Mouse (Mus musculus) left cerebral cortex, postnatal 14 days (tissue): ENCODE measurements around the gene Pla2g2e. TPM values are rescaled to one million over a fixed set of nuclear protein-coding genes. Genes with fewer than 3 reads are reported as not detected.
"Not testable (repeated sequence)": the region's sequence is repeated elsewhere in the genome, so short reads cannot be mapped to it uniquely, and the experiment has no call there.

Experiments
- DNase-seq, 2 experiments: peaks; one replicate each; pipeline ENCODE4 v3.0.0; 2021 to 2022; ENCODE audit warnings: low spot score in 2 of 2, mixed read lengths in 1 of 2
- intact Hi-C: fragments of 180-260 bp; cut with DNase I; formaldehyde crosslinking; loops from one replicate; pipeline ENCODE4 v1.15.1; 2025
- long read RNA-seq, 2 experiments: library from polyadenylated mRNA; stranded (forward); transcript quantifications; one replicate each; pipeline ENCODE4 v2.0.0; 2021
- total RNA-seq, 2 experiments: library from RNA; stranded (reverse); gene quantifications; 2 replicates each; pipeline ENCODE4 v1.2.3; 2021

The Pla2g2e gene
- not detected for total RNA-seq
- long read RNA-seq, experiment 1 = 0 reads
- long read RNA-seq, experiment 2 = 0 reads

GRCm38 (mm10) chr4:138877731-138878130 lies at the start of gene Pla2g2e:
Gene Pla2g2e, plus strand, starts transcription at chr4:138877942.
- DNase-seq = no peak
- intact Hi-C loops = no loop called here

- intact Hi-C loops = loop anchor here (5.0 kb wide), 1 partner anchor 38 kb away; no protein-coding TSS in a partner anchor
- no peak for DNase-seq
These were observed 37.9 kb upstream of the Pla2g2e start for GRCm38 (mm10) chr4:138839806-138840205.

DNA sequence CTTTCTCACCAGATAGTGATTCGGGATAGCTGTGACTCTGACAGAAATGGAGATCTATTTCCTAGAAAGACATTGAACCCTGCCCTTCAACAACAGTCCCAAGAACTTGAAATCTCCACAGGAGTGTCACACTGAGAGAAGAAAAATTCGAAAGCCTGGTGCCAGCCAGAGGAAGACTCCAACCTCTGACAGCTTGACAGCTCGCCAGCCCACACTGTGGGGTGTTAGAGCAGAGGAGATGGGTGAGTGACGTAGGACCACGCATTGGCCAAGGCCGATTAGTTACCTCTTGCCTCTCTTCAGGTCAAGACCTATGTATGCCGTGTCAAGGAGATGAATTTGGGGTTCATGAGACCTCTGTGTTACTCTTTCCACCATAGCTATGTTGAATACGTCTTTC lies 37.0 kb upstream of the Pla2g2e start:
- intact Hi-C loops = no loop called here
- DNase-seq = no peak

GRCm38 (mm10) chr4:138841386-138841785 lies 36.4 kb upstream of the Pla2g2e start:
- DNase-seq = peak; percentile 85 to 94
- intact Hi-C loops = no loop called here

GRCm38 (mm10) chr4:138851463-138851862 lies 26.3 kb upstream of the Pla2g2e start:
- intact Hi-C loops = loop anchor here (1.0 to 10.0 kb wide), 3 partner anchors 103 to 527 kb away; partner anchors contain the start of gene Pink1

DNA sequence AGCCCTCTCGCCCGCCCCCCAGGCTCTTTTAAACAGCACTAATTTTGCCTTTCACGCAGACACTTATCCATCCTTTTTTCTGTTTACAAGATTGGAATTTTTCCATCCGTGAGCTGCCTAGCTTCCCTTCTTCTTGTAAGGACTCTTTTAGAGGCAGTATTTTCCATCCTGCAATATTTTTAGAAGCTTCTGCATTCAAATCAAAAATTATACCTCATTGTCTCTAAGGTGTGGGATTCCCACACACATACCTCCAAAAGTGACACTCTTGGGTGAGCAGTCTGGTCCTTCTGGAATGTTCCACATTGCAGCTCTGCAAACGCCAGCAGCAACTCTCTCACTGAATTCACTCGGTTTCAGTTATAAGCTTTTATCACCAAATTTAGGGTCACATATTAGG lies 24.8 kb upstream of the Pla2g2e start:
- intact Hi-C loops = loop anchor here (2.0 to 10.0 kb wide), 2 partner anchors 406 to 528 kb away; partner anchors contain the start of gene Pink1
- DNase-seq = no peak

More at GRCm38 (mm10) chr4:138851463-138851862, 26.3 kb upstream of the Pla2g2e start:
- peak; percentile 82 to 86 for DNase-seq

- intact Hi-C loops = loop anchor here (10.0 kb wide), 1 partner anchor 530 kb away; the partner anchor contains the start of gene Pink1
- DNase-seq = peak; percentile 51 to 64
These were observed 22.6 kb upstream of the Pla2g2e start for GRCm38 (mm10) chr4:138855092-138855632.

DNA sequence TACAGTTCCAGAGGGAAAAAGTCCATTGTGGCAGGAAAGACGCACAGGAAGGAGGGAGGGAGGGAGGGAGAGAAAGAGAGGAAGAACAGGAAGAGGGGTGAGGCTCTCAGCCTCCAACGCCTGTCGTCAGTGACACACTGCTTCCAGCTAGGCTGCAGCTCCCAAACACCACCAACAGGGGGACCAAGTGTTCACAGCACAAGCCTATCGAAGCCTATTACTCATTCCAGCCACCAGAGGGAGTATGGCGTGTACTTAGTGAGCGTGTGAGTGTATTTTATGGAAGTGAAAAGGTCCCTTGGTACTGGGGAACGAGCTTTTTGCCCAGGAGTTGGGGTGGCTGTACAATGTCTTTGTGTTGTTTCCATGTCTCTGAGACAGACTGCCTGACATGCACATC lies 21.3 kb upstream of the Pla2g2e start:
- intact Hi-C loops = loop anchor here (10.0 kb wide), 1 partner anchor 532 kb away; the partner anchor contains the start of gene Pink1
- peak; percentile 79 to 93 for DNase-seq

GRCm38 (mm10) chr4:138857576-138857975 lies 20.2 kb upstream of the Pla2g2e start:
- intact Hi-C loops = loop anchor here (10.0 kb wide), 1 partner anchor 533 kb away; the partner anchor contains the start of gene Pink1
- no peak for DNase-seq

- intact Hi-C loops = loop anchor here (10.0 kb wide), 1 partner anchor 534 kb away; the partner anchor contains the start of gene Pink1
- peak; percentile 57 to 84 for DNase-seq
These were observed 19.3 kb upstream of the Pla2g2e start for GRCm38 (mm10) chr4:138858446-138858845.

DNA sequence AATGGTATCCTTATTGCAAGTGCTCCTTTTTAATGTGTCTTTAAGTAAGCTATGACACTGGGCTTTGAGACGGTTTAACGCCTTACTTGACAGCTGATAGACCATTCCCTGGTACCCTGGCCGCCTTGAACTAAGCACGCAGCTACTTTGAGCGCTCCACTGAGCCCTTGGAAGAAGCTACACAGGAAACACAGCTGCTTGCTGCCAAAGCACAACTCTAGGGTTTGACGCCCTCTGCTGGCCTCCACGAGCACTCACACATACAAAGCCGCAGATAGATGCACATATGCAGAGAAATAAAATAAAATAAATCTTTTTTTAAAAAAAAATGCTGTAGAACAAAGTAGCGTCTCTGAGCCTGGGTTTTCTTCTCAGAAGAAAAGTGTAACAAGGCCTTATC lies 18.5 kb upstream of the Pla2g2e start:
- intact Hi-C loops = loop anchor here (10.0 kb wide), 1 partner anchor 534 kb away; the partner anchor contains the start of gene Pink1
- DNase-seq = peak in 1 of 2 experiments; percentile 69

GRCm38 (mm10) chr4:138859728-138860127 lies 18.0 kb upstream of the Pla2g2e start:
- intact Hi-C loops = loop anchor here (10.0 kb wide), 1 partner anchor 535 kb away; the partner anchor contains the start of gene Pink1
- peak; percentile 84 to 92 for DNase-seq

- no peak for DNase-seq
- intact Hi-C loops = no loop called here
These were observed 14.3 kb upstream of the Pla2g2e start, which contains the start of gene Pla2g5 for GRCm38 (mm10) chr4:138863344-138863998. Gene Pla2g5, minus strand, starts transcription at chr4:138863482.

- intact Hi-C loops = no loop called here
- no peak for DNase-seq
These were observed 12.7 kb upstream of the Pla2g2e start for GRCm38 (mm10) chr4:138865092-138865491.

GRCm38 (mm10) chr4:138865991-138866390 lies 11.8 kb upstream of the Pla2g2e start:
- intact Hi-C loops = loop anchor here (1.0 kb wide), 1 partner anchor 18 kb away; no protein-coding TSS in a partner anchor
- no peak for DNase-seq

- peak; percentile 88 to 89 for DNase-seq
- intact Hi-C loops = loop anchor here (1.0 kb wide), 1 partner anchor 18 kb away; no protein-coding TSS in a partner anchor
These were observed 11.3 kb upstream of the Pla2g2e start for GRCm38 (mm10) chr4:138866413-138866812.

- DNase-seq = no peak
- intact Hi-C loops = no loop called here
These were observed 9.1 kb upstream of the Pla2g2e start for GRCm38 (mm10) chr4:138868666-138869065.

DNA sequence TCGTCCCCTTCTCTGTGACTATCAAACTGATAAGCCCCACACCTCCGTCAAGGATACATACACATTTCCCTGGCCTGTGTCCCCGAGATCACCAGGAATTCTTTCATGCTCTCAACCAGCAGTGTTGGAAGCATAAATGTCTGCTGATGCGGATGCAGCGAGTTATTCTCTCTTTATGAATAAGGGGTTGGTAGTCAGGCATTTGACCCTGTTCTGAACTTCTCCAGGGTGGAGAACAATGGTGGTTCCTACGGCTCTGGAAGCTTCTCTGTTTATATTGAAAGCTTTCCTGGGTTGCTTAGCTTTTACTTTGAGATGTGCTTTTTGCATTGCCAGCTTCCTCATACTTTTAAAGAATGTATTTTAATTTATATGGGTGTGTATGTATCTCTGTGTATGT lies 3.9 kb upstream of the Pla2g2e start, which contains the start of gene Gm13030:
Gene Gm13030 (minus strand): TSS at position 101 of the 400 bp plus-strand sequence.
- intact Hi-C loops = no loop called here
- DNase-seq = no peak

GRCm38 (mm10) chr4:138875275-138875674 lies 2.5 kb upstream of the Pla2g2e start:
- DNase-seq, intact Hi-C loops: not testable (repeated sequence)

DNA sequence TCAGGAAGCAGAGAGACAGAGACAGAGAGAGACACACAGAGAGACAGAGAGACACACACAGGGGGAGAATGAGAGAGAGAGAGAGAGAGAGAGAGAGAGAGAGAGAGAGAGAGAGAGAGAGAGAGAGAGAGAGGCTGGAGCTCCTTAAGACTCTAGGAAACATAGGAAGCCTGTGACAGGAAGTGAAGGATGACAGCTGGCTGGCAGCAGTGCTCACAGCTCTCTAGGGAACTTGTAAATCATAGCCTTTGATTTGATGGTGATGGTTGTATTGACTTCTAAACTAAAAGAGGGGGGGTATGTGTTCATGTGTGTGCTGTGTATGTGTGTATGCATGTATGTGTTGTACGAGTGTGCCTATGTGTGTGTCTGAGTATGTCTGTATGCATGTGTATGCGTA lies 1.8 kb upstream of the Pla2g2e start:
- no peak for DNase-seq
- intact Hi-C loops = no loop called here
